Mouse (Mus musculus) forebrain, embryonic 16.5 days (tissue): Measurements from ENCODE around the gene Med15. TPM values are rescaled to one million over a fixed set of nuclear protein-coding genes. Genes with fewer than 3 reads are reported as not detected.

Experiments
- ATAC-seq: fragments of 200-750 bp; cut with Nextera tagmentation; 2 replicates; pipeline ENCODE4 v1.8.0; 2017; ENCODE audit warnings: mild to moderate bottlenecking, moderate library complexity
- H3K27ac ChIP-seq: fragments of 300-500 bp; sonication (generic); 2 replicates; pipeline ENCODE4 v1.5.1; 2014; ENCODE audit warnings: low read length, control low read depth
- H3K27me3 ChIP-seq: fragments of 300-500 bp; sonication (generic); replicated peaks from 2 replicates; pipeline ENCODE4 v1.6.1; 2014; ENCODE audit warnings: low read length; ENCODE audit not compliant: control insufficient read depth, insufficient read depth
- H3K36me3 ChIP-seq: fragments of 300-500 bp; sonication (generic); 2 replicates; pipeline ENCODE4 v1.6.1; 2014; ENCODE audit not compliant: control insufficient read depth, insufficient read depth
- H3K4me1 ChIP-seq: fragments of 300-500 bp; sonication (generic); replicated peaks from 2 replicates; pipeline ENCODE4 v1.6.1; 2014; ENCODE audit warnings: low read length; ENCODE audit not compliant: control insufficient read depth, insufficient read depth
- H3K4me2 ChIP-seq: fragments of 300-500 bp; sonication (generic); 2 replicates; pipeline ENCODE4 v1.6.1; 2014; ENCODE audit warnings: mild to moderate bottlenecking, low read length, control low read depth
- H3K4me3 ChIP-seq: fragments of 300-500 bp; sonication (generic); replicated peaks from 2 replicates; pipeline ENCODE4 v1.5.1; 2014; ENCODE audit warnings: mild to moderate bottlenecking, low read length, control low read depth
- H3K9ac ChIP-seq: fragments of 300-500 bp; sonication (generic); replicated peaks from 2 replicates; pipeline ENCODE4 v1.6.1; 2014; ENCODE audit warnings: low read depth, low read length, control low read depth
- H3K9me3 ChIP-seq: fragments of 300-500 bp; sonication (generic); 2 replicates; pipeline ENCODE4 v1.6.1; 2016; ENCODE audit warnings: low read length; ENCODE audit not compliant: control insufficient read depth
- WGBS: fragments of 180-500 bp; shearing (Covaris S2); extraction: QIAGEN DNeasy Blood & Tissue Kit; methylation state at CpG from one replicate; pipeline ENCODE4 v1.1.7; 2014; 5-methylcytosine and 5-hydroxymethylcytosine counted together
- polyA plus RNA-seq: library from polyadenylated mRNA; unstranded; fragments of >200 nt; fragmentation: Nextera tagmentation; extraction: Ambion mirVana; gene quantifications from 2 replicates; pipeline ENCODE4 v1.2.1, GENCODE M21; 2015

Med15 gene
- polyA plus RNA-seq, 1 experiment from 2014 or later = 50.1 TPM

- ATAC-seq = no peak; the same call in none of the 2 replicates
- Histone ChIP-seq H3K9me3 (no peaks in the 10 kb centered on the region), H3K4me2 (peak overlapping the region; percentile 89), H3K27ac (peak overlapping the region; percentile 16; the same call in 1 of the 2 replicates), H3K9ac (peak overlapping the region; percentile 92), H3K4me3 (peak overlapping the region; percentile 84), H3K4me1 (peaks cover 26% of the 10 kb centered on the region), H3K27me3 (no peaks in the 10 kb centered on the region), H3K36me3 (no peaks in the 10 kb centered on the region)
- under 1% methylated on average over 54 of the region's 54 CpGs for WGBS
Measured at GRCm38 (mm10) chr16:17759813-17760321, 27.2 kb upstream of the Med15 start.

DNA sequence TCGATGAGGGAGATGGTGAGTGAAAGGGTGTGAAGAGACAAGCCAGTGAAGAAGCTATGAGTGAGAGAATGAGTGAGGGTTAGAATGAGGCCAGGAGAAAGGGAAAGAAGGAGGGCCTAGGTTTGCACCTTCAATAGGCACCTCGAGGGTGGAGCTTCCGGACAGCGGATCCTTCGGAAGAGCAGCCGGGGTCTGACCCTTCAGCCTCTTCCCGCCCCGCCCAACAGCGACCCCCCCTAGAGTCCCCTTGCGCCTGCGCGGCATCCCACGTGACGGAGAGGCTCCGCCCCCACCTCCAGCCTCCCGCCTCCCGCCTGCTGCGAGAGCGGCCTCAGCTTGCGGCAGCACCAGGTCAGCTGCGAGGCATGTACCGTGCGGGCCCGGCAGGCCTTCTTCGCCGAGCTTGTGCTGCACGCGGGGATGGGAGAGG, 26.7 kb upstream of the Med15 start, which contains the start of gene Klhl22:
Gene Klhl22 (plus strand): TSS at position 275 of the 430 bp plus-strand sequence.
- peak within 1 kb of the TSS; percentile 84 for H3K4me3 ChIP-seq
- ATAC-seq = peak; percentile 98

DNA sequence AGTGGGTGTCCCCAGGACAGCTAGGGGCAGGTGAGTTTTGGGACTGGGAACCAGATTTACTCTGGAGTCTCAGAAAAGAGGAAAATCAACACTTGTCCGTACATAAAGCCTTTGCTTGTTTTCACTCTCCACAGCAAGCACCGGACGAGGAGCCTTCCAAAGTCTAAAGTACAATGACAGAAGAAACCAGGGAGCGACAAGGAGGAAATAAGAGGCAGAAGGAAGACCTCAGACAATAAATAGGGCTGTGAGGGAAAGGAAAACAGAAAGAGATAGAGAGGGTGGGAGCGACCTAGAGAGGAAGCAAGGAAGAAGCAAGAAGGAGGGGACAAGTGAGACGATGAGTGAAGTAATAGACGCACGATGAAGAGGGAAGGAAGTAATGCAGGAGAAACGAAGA, 26.2 kb upstream of the Med15 start:
- Histone ChIP-seq H3K27me3 (no peaks in the 10 kb centered on the region), H3K9ac (peak overlapping the region; percentile 92), H3K4me3 (peak overlapping the region; percentile 84), H3K9me3 (no peaks in the 10 kb centered on the region), H3K4me2 (peak overlapping the region; percentile 89), H3K4me1 (peaks cover 26% of the 10 kb centered on the region), H3K36me3 (no peaks in the 10 kb centered on the region), H3K27ac (0 out of 2 replicates have a peak overlapping the region, but pooled peaks have one; percentile 2)
- no peak; the same call in 1 of the 2 replicates for ATAC-seq
- 51% methylated on average over 9 of the region's 9 CpGs for WGBS

More for the DNA sequence above, 26.7 kb upstream of the Med15 start, which contains the start of gene Klhl22:
- Histone ChIP-seq H3K27ac (peak within 1 kb of the TSS; percentile 16; the same call in 1 of the 2 replicates), H3K36me3 (no peaks in the 10 kb centered on the region), H3K9me3 (no peaks in the 10 kb centered on the region), H3K9ac (peak within 1 kb of the TSS; percentile 92), H3K4me2 (peak within 1 kb of the TSS; percentile 89), H3K4me1 (peaks cover 26% of the 10 kb centered on the region), H3K27me3 (no peaks in the 10 kb centered on the region)
- WGBS = 1% methylated on average over 23 of the region's 28 CpGs

GRCm38 (mm10) chr16:17757756-17758155, 25.1 kb upstream of the Med15 start:
- H3K27me3 ChIP-seq = no peaks in the 10 kb centered on the region
- no peak overlapping the region for H3K27ac ChIP-seq
- 80% methylated on average over 1 of the region's 1 CpGs for WGBS
- peaks cover 26% of the 10 kb centered on the region for H3K4me1 ChIP-seq
- no peaks in the 10 kb centered on the region for H3K9me3 ChIP-seq
- H3K9ac ChIP-seq = no peak overlapping the region
- no peak for ATAC-seq
- no peak overlapping the region for H3K4me3 ChIP-seq
- H3K36me3 ChIP-seq = no peaks in the 10 kb centered on the region
- H3K4me2 ChIP-seq = no peak overlapping the region

DNA sequence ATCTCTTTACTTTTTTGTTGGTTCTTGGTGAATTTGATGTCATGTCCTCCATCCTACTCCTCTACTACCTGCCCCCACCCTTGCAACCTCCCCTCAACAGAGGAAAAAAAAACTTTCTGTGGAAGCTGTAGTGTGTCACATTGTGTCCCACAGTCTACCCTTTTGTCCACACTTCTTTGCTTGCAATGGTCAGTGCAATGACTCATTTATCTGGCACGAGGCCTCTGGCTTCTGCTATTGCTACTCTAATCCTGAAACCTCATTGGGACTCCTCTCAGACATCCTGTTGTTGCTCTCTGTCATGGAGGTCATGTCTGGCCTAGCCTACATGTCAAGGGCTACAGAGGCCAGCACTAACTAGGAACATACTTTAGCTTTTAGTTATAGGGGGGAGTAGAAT, 21.0 kb upstream of the Med15 start:
- Histone ChIP-seq H3K9me3 (no peaks in the 10 kb centered on the region), H3K4me3 (no peak overlapping the region), H3K9ac (no peak overlapping the region), H3K4me2 (no peak overlapping the region), H3K4me1 (peaks cover 1% of the 10 kb centered on the region), H3K27me3 (no peaks in the 10 kb centered on the region), H3K36me3 (no peaks in the 10 kb centered on the region), H3K27ac (no peak overlapping the region)
- 45% methylated on average over 1 of the region's 1 CpGs for WGBS
- ATAC-seq = no peak

DNA sequence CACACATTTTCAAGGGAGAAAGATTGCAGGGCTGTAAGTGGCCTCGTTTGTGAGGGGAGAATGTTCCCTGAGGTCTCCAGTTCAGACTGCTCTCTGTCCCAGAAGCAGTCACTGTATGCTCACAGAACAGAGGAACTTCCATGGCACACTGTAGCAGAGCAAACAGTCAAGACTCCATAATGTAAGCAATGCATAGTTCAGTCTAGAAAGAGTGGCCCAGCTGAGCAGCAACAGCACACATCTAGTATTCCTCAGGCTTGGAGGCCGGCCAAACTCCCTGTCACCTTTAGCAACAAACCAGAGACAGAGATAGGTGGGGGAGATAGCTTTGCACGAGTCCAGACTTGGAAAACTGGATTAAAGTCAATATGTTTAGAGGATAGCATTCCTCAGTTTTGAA, 20.3 kb upstream of the Med15 start:
- H3K27me3 ChIP-seq = no peaks in the 10 kb centered on the region
- WGBS = 36% methylated on average over 3 of the region's 3 CpGs

GRCm38 (mm10) chr16:17745067-17745466, 12.4 kb upstream of the Med15 start:
- Histone ChIP-seq H3K4me2 (no peak overlapping the region), H3K4me1 (no peaks in the 10 kb centered on the region), H3K9ac (no peak overlapping the region), H3K9me3 (no peaks in the 10 kb centered on the region), H3K36me3 (no peaks in the 10 kb centered on the region), H3K27ac (no peak overlapping the region), H3K27me3 (no peaks in the 10 kb centered on the region; the same call in 1 of the 2 replicates), H3K4me3 (no peak overlapping the region)
- WGBS = 83% methylated on average over 2 of the region's 2 CpGs
- ATAC-seq = no peak

More for the DNA sequence above, 20.3 kb upstream of the Med15 start:
- no peak overlapping the region for H3K4me2 ChIP-seq
- no peak overlapping the region for H3K9ac ChIP-seq
- H3K9me3 ChIP-seq = no peaks in the 10 kb centered on the region
- H3K36me3 ChIP-seq = no peaks in the 10 kb centered on the region
- no peaks in the 10 kb centered on the region for H3K4me1 ChIP-seq
- H3K27ac ChIP-seq = no peak overlapping the region
- no peak overlapping the region for H3K4me3 ChIP-seq
- ATAC-seq = no peak

GRCm38 (mm10) chr16:17744536-17744935, 11.8 kb upstream of the Med15 start:
- H3K9ac ChIP-seq = no peak overlapping the region
- H3K4me1 ChIP-seq = no peaks in the 10 kb centered on the region
- WGBS = 20% methylated on average over 1 of the region's 1 CpGs
- H3K9me3 ChIP-seq = no peaks in the 10 kb centered on the region
- no peak overlapping the region for H3K4me2 ChIP-seq
- no peaks in the 10 kb centered on the region; the same call in 1 of the 2 replicates for H3K27me3 ChIP-seq
- no peak for ATAC-seq
- H3K27ac ChIP-seq = no peak overlapping the region
- H3K4me3 ChIP-seq = no peak overlapping the region
- H3K36me3 ChIP-seq = no peaks in the 10 kb centered on the region

GRCm38 (mm10) chr16:17743279-17743678, 10.6 kb upstream of the Med15 start:
- Histone ChIP-seq H3K36me3 (no peaks in the 10 kb centered on the region), H3K27me3 (no peaks in the 10 kb centered on the region; the same call in 1 of the 2 replicates), H3K4me1 (no peaks in the 10 kb centered on the region), H3K4me3 (no peak overlapping the region), H3K4me2 (no peak overlapping the region), H3K9me3 (no peaks in the 10 kb centered on the region), H3K9ac (no peak overlapping the region), H3K27ac (no peak overlapping the region)
- 39% methylated on average over 4 of the region's 4 CpGs for WGBS
- ATAC-seq = no peak
